Mouse (Mus musculus) liver, postnatal 0 days (tissue): ENCODE measurements around the gene Inpp5d. TPM values are rescaled to one million over a fixed set of nuclear protein-coding genes. Genes with fewer than 3 reads are reported as not detected.
A peak's percentile ranks its signal among the peaks of the same experiment; 100 is the strongest.

ENCODE experiments used
- ATAC-seq: fragments of 200-750 bp; cut with Nextera tagmentation; 2 replicates; pipeline ENCODE4 v1.8.0; 2017; ENCODE audit warnings: mild to moderate bottlenecking, moderate library complexity
- DNase-seq: peaks from one replicate; pipeline ENCODE4 v3.0.0-alpha.2; 2016
- H3K27ac ChIP-seq: fragments of 300-500 bp; sonication (generic); 2 replicates; pipeline ENCODE4 v1.5.1; 2014; ENCODE audit warnings: antibody characterized with exemption, moderate library complexity, mild to moderate bottlenecking, low read depth
- H3K27me3 ChIP-seq: fragments of 300-500 bp; sonication (generic); 2 replicates; pipeline ENCODE4 v1.6.1; 2014; ENCODE audit warnings: low read length, control low read depth, mixed read lengths; ENCODE audit not compliant: insufficient read depth
- H3K36me3 ChIP-seq: fragments of 300-500 bp; sonication (generic); replicated peaks from 2 replicates; pipeline ENCODE4 v1.6.1; 2014; ENCODE audit warnings: mild to moderate bottlenecking, control low read depth, low read length, moderate library complexity, mixed read lengths; ENCODE audit not compliant: insufficient read depth
- H3K4me1 ChIP-seq: fragments of 300-500 bp; sonication (generic); 2 replicates; pipeline ENCODE4 v1.6.1; 2014; ENCODE audit warnings: antibody characterized with exemption, mild to moderate bottlenecking, control low read depth; ENCODE audit not compliant: insufficient read depth
- H3K4me2 ChIP-seq: fragments of 300-500 bp; sonication (generic); 2 replicates; pipeline ENCODE4 v1.6.1; 2014; ENCODE audit warnings: low read depth, mild to moderate bottlenecking, low read length, moderate library complexity, mixed read lengths
- H3K4me3 ChIP-seq: fragments of 300-500 bp; sonication (generic); 2 replicates; pipeline ENCODE4 v1.5.1; 2014; ENCODE audit warnings: low read depth, low read length
- H3K9ac ChIP-seq: fragments of 300-500 bp; sonication (generic); replicated peaks from 2 replicates; pipeline ENCODE4 v1.6.1; 2014; ENCODE audit warnings: mild to moderate bottlenecking, moderate library complexity
- H3K9me3 ChIP-seq: fragments of 300-500 bp; sonication (generic); 2 replicates; pipeline ENCODE4 v1.6.1; 2016; ENCODE audit warnings: mild to moderate bottlenecking, control low read depth, low read length, mixed read lengths
- CTCF ChIP-seq: sonication (generic); IDR thresholded peaks from 2 replicates; pipeline ENCODE4 v1.5.1; 2016; ENCODE audit warnings: antibody characterized with exemption, low read depth
- EP300 ChIP-seq: IDR thresholded peaks from 2 replicates; pipeline ENCODE4 v1.6.1; 2016; ENCODE audit warnings: antibody characterized with exemption, low read depth, mild to moderate bottlenecking
- WGBS: fragments of 180-500 bp; shearing (Covaris S2); extraction: QIAGEN DNeasy Blood & Tissue Kit; methylation state at CpG from one replicate; pipeline ENCODE4 v1.1.7; 2014; ENCODE audit not compliant: insufficient replicate concordance; 5-methylcytosine and 5-hydroxymethylcytosine counted together
- polyA plus RNA-seq: library from polyadenylated mRNA; unstranded; fragments of >200 nt; fragmentation: Nextera tagmentation; extraction: Ambion mirVana; gene quantifications from 2 replicates; pipeline ENCODE4 v1.2.1, GENCODE M21; 2015

Gene Inpp5d
- polyA plus RNA-seq, 1 experiment from 2014 or later = 13.3 TPM

- H3K27me3 ChIP-seq = no peaks in the 10 kb centered on the region
- no peak overlapping the region for H3K27ac ChIP-seq
- H3K9me3 ChIP-seq = no peaks in the 10 kb centered on the region
- no peak overlapping the region for H3K9ac ChIP-seq
- peaks cover 39% of the 10 kb centered on the region for H3K36me3 ChIP-seq
- no peak overlapping the region for H3K4me2 ChIP-seq
- ATAC-seq (no peak), DNase-seq (peak; percentile 65)
- TF ChIP-seq EP300 (no peak), CTCF (peak; percentile 73)
- 78% methylated on average over 5 of the region's 5 CpGs for WGBS
- no peaks in the 10 kb centered on the region for H3K4me1 ChIP-seq
- H3K4me3 ChIP-seq = no peak overlapping the region
Observed at GRCm38 (mm10) chr1:87696358-87696757, 76.2 kb downstream of the Inpp5d start.

- Histone ChIP-seq H3K4me3 (no peak overlapping the region), H3K36me3 (peaks cover 41% of the 10 kb centered on the region), H3K27me3 (no peaks in the 10 kb centered on the region), H3K4me2 (no peak overlapping the region), H3K9me3 (no peaks in the 10 kb centered on the region), H3K9ac (no peak overlapping the region), H3K27ac (no peak overlapping the region), H3K4me1 (no peaks in the 10 kb centered on the region)
- DNase-seq = no peak
- no peak for ATAC-seq
- WGBS = 83% methylated on average over 6 of the region's 6 CpGs
- no peak for TF ChIP-seq CTCF
- no peak for TF ChIP-seq EP300
Observed at GRCm38 (mm10) chr1:87698010-87698409, 77.9 kb downstream of the Inpp5d start.

- ATAC-seq = peak; percentile 5; the same call in 1 of the 2 replicates
Observed at GRCm38 (mm10) chr1:87699890-87700448, 79.9 kb downstream of the Inpp5d start.

GRCm38 (mm10) chr1:87704230-87704629 lies 84.1 kb downstream of the Inpp5d start:
- ATAC-seq (no peak), DNase-seq (no peak)
- Histone ChIP-seq H3K4me2 (no peak overlapping the region), H3K27ac (0 out of 2 replicates have a peak overlapping the region, but pooled peaks have one; percentile 29), H3K36me3 (peaks cover 44% of the 10 kb centered on the region), H3K9ac (no peak overlapping the region), H3K9me3 (no peaks in the 10 kb centered on the region), H3K4me1 (peaks cover 7% of the 10 kb centered on the region), H3K27me3 (no peaks in the 10 kb centered on the region), H3K4me3 (no peak overlapping the region)
- 72% methylated on average over 2 of the region's 2 CpGs for WGBS
- TF ChIP-seq EP300 (no peak), CTCF (no peak)

More at GRCm38 (mm10) chr1:87699890-87700448, 79.9 kb downstream of the Inpp5d start:
- no peak overlapping the region for H3K27ac ChIP-seq
- 72% methylated on average over 5 of the region's 5 CpGs for WGBS
- no peaks in the 10 kb centered on the region for H3K27me3 ChIP-seq
- peaks cover 47% of the 10 kb centered on the region for H3K36me3 ChIP-seq
- no peak overlapping the region for H3K9ac ChIP-seq
- TF ChIP-seq EP300 (no peak), CTCF (no peak)
- H3K4me1 ChIP-seq = no peaks in the 10 kb centered on the region
- DNase-seq = no peak
- no peaks in the 10 kb centered on the region for H3K9me3 ChIP-seq
- H3K4me3 ChIP-seq = no peak overlapping the region
- H3K4me2 ChIP-seq = no peak overlapping the region

- H3K36me3 ChIP-seq = peaks cover 41% of the 10 kb centered on the region
- TF ChIP-seq CTCF (no peak), EP300 (peak; percentile 94)
- peak; percentile 40 for DNase-seq
- H3K9me3 ChIP-seq = no peaks in the 10 kb centered on the region
- WGBS = 75% methylated on average over 3 of the region's 3 CpGs
- H3K4me3 ChIP-seq = no peak overlapping the region
- no peak overlapping the region for H3K9ac ChIP-seq
- H3K27me3 ChIP-seq = no peaks in the 10 kb centered on the region
- peak overlapping the region; percentile 67 for H3K27ac ChIP-seq
- peak; percentile 98 for ATAC-seq
- H3K4me2 ChIP-seq = no peak overlapping the region
- H3K4me1 ChIP-seq = peaks cover 10% of the 10 kb centered on the region
Observed at GRCm38 (mm10) chr1:87706361-87706760, 86.2 kb downstream of the Inpp5d start.

- Histone ChIP-seq H3K9ac (no peak overlapping the region), H3K4me1 (peaks cover 22% of the 10 kb centered on the region), H3K27me3 (no peaks in the 10 kb centered on the region), H3K4me2 (no peak overlapping the region), H3K9me3 (no peaks in the 10 kb centered on the region), H3K27ac (no peak overlapping the region), H3K36me3 (peaks cover 51% of the 10 kb centered on the region), H3K4me3 (no peak overlapping the region)
- no peak for DNase-seq
- WGBS = 77% methylated on average over 6 of the region's 6 CpGs
- TF ChIP-seq CTCF (no peak), EP300 (no peak)
- ATAC-seq = no peak
Observed at GRCm38 (mm10) chr1:87709020-87709419, 88.9 kb downstream of the Inpp5d start.
